Mouse (Mus musculus) adrenal gland, adult 18-20 months (tissue): Measurements from ENCODE around the gene Spta1. TPM values are rescaled to one million over a fixed set of nuclear protein-coding genes. Genes with fewer than 3 reads are reported as not detected.

Source experiments
- DNase-seq, 2 experiments: peaks; one replicate each; pipeline ENCODE4 v3.0.0; 2021 to 2022; ENCODE audit warnings: low spot score in 2 of 2
- total RNA-seq, 2 experiments: library from RNA; stranded (reverse); gene quantifications; 1 replicate in 1 of 2; 2 replicates in 1 of 2; pipeline ENCODE4 v1.2.3; 2021

Spta1 gene
- total RNA-seq, 2 experiments from 2014 or later: 0.23 to 0.67 TPM

GRCm38 (mm10) chr1:174251961-174252360 lies 79.4 kb downstream of the Spta1 start, which contains the start of gene Olfr419:
Olfr419 (minus strand) TSS chr1:174252061.
- DNase-seq: no peak

GRCm38 (mm10) chr1:174267816-174268215 lies 95.2 kb downstream of the Spta1 start:
- no peak for DNase-seq

- no peak for DNase-seq
Measured at GRCm38 (mm10) chr1:174269162-174269561, 96.6 kb downstream of the Spta1 start.

- no peak for DNase-seq
Measured at GRCm38 (mm10) chr1:174270643-174271042, 98.1 kb downstream of the Spta1 start.

Other genes with a start within 250 kb of the Spta1 start
- 10 to 100 TPM; 14.6 to 15.3 TPM for gene Mndal, start 230.3 kb upstream of the Spta1 start, total RNA-seq
- 10 to 100 TPM; 10.3 to 14.7 TPM for gene Ifi203, start 230.1 kb upstream of the Spta1 start, total RNA-seq
- gene Ifi202b, start 190.0 kb upstream of the Spta1 start, total RNA-seq: not detected
- 10 to 100 TPM in 1 of 2 experiments, 1 to 10 TPM in 1; 6.8 to 16.8 TPM for gene Ifi205, start 141.0 kb upstream of the Spta1 start, total RNA-seq
- gene Olfr433, start 132.1 kb upstream of the Spta1 start, total RNA-seq: not detected
- gene Olfr432, start 123.6 kb upstream of the Spta1 start, total RNA-seq: not detected
- not detected for gene Olfr430, start 106.2 kb upstream of the Spta1 start, total RNA-seq
- gene Olfr429, start 88.4 kb upstream of the Spta1 start, total RNA-seq: not detected
- not detected for gene Olfr427, start 75.9 kb upstream of the Spta1 start, total RNA-seq
- not detected for gene Olfr231, start 51.6 kb upstream of the Spta1 start, total RNA-seq
- gene Olfr424, start 41.3 kb upstream of the Spta1 start, total RNA-seq: not detected
- gene Olfr420, start 17.1 kb upstream of the Spta1 start, total RNA-seq: not detected
- gene Olfr419, start 79.3 kb downstream of the Spta1 start, total RNA-seq: not detected
- not detected for gene Mptx1, start 157.7 kb downstream of the Spta1 start, total RNA-seq
- not detected for gene Olfr417, start 192.3 kb downstream of the Spta1 start, total RNA-seq
- gene Olfr248, start 218.3 kb downstream of the Spta1 start, total RNA-seq: not detected